Mouse (Mus musculus) CD4-positive, CD25-positive, alpha-beta regulatory T cell, adult 2 months (primary cell): ENCODE measurements around the gene Mybpc2.

Experiments
- DNase-seq: peaks from one replicate; pipeline ENCODE4 v3.0.0-alpha.2; 2012; ENCODE audit warnings: low read depth, low spot score

Mybpc2 gene

GRCm38 (mm10) chr7:44546274-44546673, 21.8 kb upstream of the Mybpc2 start:
- DNase-seq, result no peak

GRCm38 (mm10) chr7:44543071-44543470, 18.6 kb upstream of the Mybpc2 start:
- no peak for DNase-seq

- DNase-seq, result no peak
Measured at GRCm38 (mm10) chr7:44542555-44542954, 18.1 kb upstream of the Mybpc2 start.

GRCm38 (mm10) chr7:44538756-44539624, 14.5 kb upstream of the Mybpc2 start:
- DNase-seq, result no peak

- DNase-seq, result no peak
Measured at GRCm38 (mm10) chr7:44537496-44537895, 13.0 kb upstream of the Mybpc2 start.

- DNase-seq, result no peak
Measured at GRCm38 (mm10) chr7:44537009-44537408, 12.6 kb upstream of the Mybpc2 start.

- DNase-seq, result no peak
Measured at GRCm38 (mm10) chr7:44536590-44536968, 12.1 kb upstream of the Mybpc2 start.

- DNase-seq, result no peak
Measured at GRCm38 (mm10) chr7:44535657-44536589, 11.5 kb upstream of the Mybpc2 start.

- DNase-seq, result no peak
Measured at GRCm38 (mm10) chr7:44534656-44535441, 10.4 kb upstream of the Mybpc2 start.

- no peak for DNase-seq
Measured at GRCm38 (mm10) chr7:44534242-44534641, 9.8 kb upstream of the Mybpc2 start.

GRCm38 (mm10) chr7:44533746-44534045, 9.2 kb upstream of the Mybpc2 start:
- no peak for DNase-seq

- no peak for DNase-seq
Measured at GRCm38 (mm10) chr7:44532918-44533745, 8.7 kb upstream of the Mybpc2 start.

GRCm38 (mm10) chr7:44531946-44532732, 7.7 kb upstream of the Mybpc2 start, which contains the start of gene Spib:
Gene Spib, minus strand, starts transcription at chr7:44532071.
- DNase-seq, result no peak

GRCm38 (mm10) chr7:44531207-44531606, 6.8 kb upstream of the Mybpc2 start:
- no peak for DNase-seq

GRCm38 (mm10) chr7:44530507-44530906, 6.1 kb upstream of the Mybpc2 start:
- DNase-seq, result no peak

GRCm38 (mm10) chr7:44529518-44529917, 5.1 kb upstream of the Mybpc2 start:
- DNase-seq, result no peak

GRCm38 (mm10) chr7:44527483-44528398, 3.3 kb upstream of the Mybpc2 start:
- peak; percentile 88 for DNase-seq

GRCm38 (mm10) chr7:44526414-44527154, 2.1 kb upstream of the Mybpc2 start:
- DNase-seq, result no peak
